Mouse (Mus musculus) spleen, embryonic (tissue): Measurements from ENCODE around the gene Cyp2t4.

Experiments
- CTCF ChIA-PET: fragments of 350-600 bp; sonication (Branson Sonifier 250); formaldehyde crosslinking; loops from one replicate; lab custom pipeline; 2022; lab: Charles Lee

The Cyp2t4 gene

GRCm38 (mm10) chr7:27160921-27161320, 7.4 kb downstream of the Cyp2t4 start:
- CTCF ChIA-PET, result interaction anchor here (0.6 to 1.4 kb wide), 2 partner anchors 17 to 347 kb away, joined by 3 read pairs; no protein-coding TSS in a partner anchor

DNA sequence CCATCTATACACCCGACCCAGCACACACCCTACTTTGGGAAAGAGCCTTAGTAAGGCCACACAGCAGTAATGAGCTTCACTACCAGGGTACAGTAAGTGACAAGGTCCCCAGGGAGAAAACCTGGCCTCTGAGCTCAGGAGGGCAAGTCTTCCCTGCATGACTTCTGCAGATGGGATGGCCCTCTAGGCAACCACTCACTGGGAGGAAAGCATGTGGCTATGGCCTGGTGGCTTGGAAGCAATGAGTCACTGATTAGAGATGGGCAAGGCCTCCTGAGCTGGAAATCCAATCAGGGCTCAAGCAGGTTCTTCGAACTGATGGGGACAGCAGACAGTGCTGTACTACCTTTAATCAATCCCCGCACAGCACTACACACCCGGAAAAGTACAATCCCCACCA, 8.2 kb downstream of the Cyp2t4 start:
- CTCF ChIA-PET, result interaction anchor here (1.4 kb wide), 1 partner anchor 16 kb away, joined by 3 read pairs; no protein-coding TSS in a partner anchor

DNA sequence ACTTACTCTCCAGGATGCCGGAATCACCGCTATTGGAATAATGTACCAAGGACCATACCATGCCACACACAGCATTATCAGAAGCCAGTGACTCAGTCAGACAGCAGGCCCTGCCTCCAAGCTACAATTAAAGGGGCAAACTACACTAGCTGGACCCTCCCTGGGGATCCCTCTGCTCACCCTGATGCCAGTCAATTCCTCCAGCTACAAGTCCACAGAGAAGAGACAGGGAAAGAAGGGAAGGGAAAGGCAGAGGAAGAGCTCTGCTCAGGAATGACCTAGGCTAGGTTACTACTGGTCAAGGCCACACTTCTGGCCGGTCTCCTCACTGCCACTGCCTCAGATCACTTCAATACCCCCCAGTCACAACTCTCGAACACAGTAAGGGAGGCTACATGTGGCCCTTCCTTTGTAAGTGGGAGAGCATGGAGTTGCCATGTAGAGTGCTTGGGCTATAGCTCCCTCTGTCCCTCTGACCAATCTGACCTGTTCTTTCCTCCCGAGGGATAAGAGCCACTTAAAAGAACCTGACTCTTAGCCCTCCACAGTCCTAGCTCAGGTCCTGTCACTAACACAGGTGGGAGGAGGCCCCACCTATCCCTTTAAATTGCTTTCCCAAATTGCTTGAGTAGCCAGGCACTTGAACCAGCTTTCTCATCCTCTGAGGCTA, 9.4 kb downstream of the Cyp2t4 start:
- CTCF ChIA-PET, result no interaction called here

GRCm38 (mm10) chr7:27163450-27163805, 9.9 kb downstream of the Cyp2t4 start:
- CTCF ChIA-PET, result no interaction called here

DNA sequence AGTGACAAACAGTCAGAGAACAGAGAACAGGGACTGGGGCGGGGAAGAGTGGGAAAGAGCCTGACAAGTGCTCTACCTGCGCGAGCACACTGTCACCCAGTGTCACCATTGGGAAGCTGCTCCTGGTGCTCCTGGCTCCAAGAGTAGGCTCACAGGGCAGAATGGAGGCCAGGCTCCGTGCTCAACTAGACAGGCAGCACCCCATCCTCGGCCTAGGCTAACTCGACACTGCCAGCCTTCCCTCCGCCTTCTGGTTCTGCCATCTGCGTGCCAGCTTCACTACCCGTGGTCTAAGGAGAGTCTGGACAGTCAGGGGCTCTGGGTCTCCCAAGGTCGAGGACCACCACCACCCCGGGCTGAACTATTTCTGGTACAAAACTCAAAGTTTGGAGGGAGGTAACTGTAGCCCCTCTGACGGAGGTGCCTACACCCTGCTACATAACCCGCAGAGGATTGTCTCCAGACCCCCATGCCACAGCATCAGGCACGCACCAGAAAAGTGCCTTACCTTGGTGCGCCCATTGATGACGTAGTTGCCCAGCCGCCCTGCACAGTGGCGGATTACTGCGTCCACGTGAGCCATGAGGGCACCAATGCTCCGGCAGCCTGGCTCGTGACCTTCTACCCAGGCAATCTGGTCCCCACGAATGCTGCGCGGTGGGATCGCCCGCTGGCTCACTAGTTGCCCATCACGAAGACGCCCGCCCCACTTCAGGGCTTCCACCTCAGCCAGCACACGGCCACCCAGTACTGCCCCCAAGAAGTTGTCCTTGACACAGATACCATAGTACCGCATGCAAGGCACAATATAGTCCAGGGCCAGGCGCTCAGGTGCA, 10.8 kb downstream of the Cyp2t4 start:
- CTCF ChIA-PET, result interaction anchor here (0.5 kb wide), 1 partner anchor 57 kb away, joined by 3 read pairs; no protein-coding TSS in a partner anchor

DNA sequence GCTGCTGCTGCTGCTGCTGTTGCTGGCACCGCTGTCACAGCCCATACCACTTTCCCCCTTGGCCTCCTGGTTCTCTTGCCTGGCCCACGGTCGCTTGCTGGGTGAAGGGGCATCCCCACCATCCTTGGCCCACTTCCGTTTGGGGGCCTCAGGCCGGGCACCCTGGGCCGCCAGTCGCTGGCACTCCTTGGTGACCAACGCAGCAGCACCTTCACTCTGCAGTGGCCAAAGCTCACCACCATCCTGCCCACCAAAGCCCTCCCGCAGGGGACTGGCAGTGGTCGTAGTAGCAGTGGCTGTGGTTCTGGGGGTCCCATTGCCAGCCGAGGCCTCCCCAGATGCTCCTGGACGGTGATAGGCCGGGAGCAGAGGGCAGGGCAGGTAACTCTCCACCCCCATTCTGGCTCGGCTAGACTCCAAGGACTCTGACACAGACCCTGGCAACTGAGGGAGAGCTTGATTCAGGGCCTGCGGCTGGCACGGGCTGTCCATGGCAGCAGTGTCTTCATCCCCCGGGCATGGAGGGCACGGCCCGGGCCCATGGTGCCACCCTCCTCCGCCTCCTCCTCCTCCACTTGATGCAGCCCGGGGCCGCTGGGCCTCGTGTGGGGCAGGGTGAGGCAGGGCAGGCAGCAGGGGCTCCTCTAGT, 11.6 kb downstream of the Cyp2t4 start:
- CTCF ChIA-PET, result no interaction called here

DNA sequence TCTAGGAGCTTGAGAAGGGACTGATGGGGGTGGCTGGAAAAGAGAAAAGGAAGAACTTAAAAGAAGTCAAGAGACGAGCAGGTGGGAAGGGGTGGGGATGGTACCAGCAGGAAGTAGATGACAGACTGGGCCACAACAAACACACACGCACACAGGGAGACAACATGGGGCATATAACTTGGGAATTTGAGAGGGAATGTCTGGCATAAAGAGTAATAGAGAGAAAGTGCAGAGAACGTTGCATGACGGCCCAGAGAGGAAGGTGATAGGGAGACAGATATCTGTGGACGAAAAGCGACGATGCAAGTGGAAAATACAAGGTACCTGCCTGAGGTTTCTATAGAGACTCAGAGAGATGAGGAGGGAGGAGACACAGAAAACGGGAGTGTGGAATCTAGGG, 12.2 kb downstream of the Cyp2t4 start:
- CTCF ChIA-PET, result no interaction called here

DNA sequence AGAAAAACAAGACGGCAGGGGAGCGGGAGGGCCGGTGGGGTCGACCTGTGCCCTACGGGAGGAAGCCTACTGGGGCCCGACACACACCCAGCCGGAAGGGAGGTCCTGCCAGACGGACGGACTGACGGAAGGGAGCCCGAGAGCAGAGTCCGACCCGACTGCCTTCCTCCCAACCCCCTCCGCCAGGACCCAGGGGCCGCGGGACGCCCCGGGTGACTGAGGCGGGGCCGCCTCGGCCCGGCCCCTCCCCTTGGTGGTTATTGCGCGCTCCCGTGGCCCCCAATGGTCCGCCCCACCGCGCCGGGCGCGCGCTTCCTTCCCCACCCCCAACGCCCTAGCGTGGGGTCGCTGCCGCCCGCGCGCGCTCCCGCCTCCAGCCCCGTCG, 12.7 kb downstream of the Cyp2t4 start:
- CTCF ChIA-PET, result no interaction called here

- CTCF ChIA-PET, result no interaction called here
Measured at GRCm38 (mm10) chr7:27166614-27167474, 13.3 kb downstream of the Cyp2t4 start, which contains the start of gene Egln2. Gene Egln2 (minus strand): TSS chr7:27166802.

- CTCF ChIA-PET, result interaction anchor here (0.9 kb wide), 1 partner anchor 15 kb away, joined by 4 read pairs; no protein-coding TSS in a partner anchor
Measured at GRCm38 (mm10) chr7:27167475-27168094, 14.1 kb downstream of the Cyp2t4 start.

DNA sequence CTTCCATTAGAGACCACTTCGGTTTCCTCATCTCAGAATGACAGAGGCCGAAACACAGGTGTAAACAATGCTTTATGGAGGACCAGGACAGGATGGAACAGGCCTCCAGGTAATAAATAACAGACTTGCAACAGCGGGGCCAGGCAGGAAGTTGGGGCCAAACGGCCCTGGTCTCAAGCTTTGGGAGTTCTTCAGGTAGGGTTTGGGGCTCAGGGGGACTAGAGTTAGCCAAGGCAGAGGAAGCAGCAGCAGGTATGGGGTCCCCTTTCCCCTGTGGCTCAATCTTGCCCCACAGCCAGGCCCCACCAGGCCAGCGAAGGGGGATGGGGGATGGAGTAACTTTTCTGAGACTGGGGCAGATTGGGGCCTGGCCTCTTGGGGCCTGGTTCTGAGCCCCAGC, 14.9 kb downstream of the Cyp2t4 start:
- CTCF ChIA-PET, result interaction anchor here (0.9 kb wide), 1 partner anchor 14 kb away, joined by 4 read pairs; no protein-coding TSS in a partner anchor

DNA sequence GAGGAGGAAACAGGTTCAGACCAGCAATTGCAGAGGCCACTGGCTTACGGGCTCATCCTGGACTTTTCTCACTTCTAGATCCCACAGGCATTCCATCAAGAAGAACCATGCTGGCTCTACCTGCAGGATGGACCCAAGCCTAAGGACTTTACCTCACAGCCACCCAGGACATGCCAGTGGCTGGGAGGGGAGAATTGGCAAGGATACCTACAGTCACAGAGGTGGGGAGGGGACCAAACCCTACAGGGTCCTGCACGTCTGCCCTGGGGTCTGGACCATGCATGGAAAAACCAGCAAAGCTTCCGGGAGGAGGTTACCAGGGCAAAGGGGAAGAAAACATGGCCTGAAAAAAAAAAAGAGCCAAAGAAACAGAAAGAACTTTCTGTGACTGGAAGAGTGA, 17.5 kb downstream of the Cyp2t4 start:
- CTCF ChIA-PET, result interaction anchor here (0.7 kb wide), 1 partner anchor 447 kb away, joined by 3 read pairs; no protein-coding TSS in a partner anchor

- CTCF ChIA-PET, result no interaction called here
Measured at GRCm38 (mm10) chr7:27174496-27174895, 21.0 kb downstream of the Cyp2t4 start.

DNA sequence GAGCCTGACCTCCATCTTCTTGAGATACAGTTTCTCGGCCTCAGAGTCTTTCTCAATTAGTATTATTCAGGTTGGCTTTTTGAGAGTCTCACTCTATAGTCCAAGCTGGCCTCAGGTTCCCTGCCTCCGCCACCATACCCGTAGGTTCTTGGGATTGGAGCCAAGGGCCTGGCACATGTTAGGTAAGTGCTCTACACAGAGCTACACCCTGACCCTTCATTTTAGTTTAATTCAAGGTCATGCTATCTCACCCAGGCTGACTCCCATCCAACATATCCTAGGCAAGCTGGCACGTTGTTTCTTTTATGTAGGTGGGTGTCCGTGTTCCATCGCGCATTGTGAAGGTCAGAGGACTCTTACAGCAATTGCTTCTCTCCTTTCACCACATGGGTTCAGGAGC, 21.4 kb downstream of the Cyp2t4 start:
- CTCF ChIA-PET, result no interaction called here

- CTCF ChIA-PET, result interaction anchor here (0.6 to 0.9 kb wide), 3 partner anchors 12 to 262 kb away, joined by 3 to 4 read pairs (median 3); no protein-coding TSS in a partner anchor
Measured at GRCm38 (mm10) chr7:27177942-27178323, 24.4 kb downstream of the Cyp2t4 start.

GRCm38 (mm10) chr7:27178324-27179216, 25.1 kb downstream of the Cyp2t4 start, which contains the start of gene Rab4b:
Gene Rab4b (minus strand): TSS chr7:27178896.
- CTCF ChIA-PET, result interaction anchor here (0.7 to 2.2 kb wide), 3 partner anchors 11 to 991 kb away, joined by 4 to 7 read pairs (median 4); partner anchors contain the start of gene Fbl

DNA sequence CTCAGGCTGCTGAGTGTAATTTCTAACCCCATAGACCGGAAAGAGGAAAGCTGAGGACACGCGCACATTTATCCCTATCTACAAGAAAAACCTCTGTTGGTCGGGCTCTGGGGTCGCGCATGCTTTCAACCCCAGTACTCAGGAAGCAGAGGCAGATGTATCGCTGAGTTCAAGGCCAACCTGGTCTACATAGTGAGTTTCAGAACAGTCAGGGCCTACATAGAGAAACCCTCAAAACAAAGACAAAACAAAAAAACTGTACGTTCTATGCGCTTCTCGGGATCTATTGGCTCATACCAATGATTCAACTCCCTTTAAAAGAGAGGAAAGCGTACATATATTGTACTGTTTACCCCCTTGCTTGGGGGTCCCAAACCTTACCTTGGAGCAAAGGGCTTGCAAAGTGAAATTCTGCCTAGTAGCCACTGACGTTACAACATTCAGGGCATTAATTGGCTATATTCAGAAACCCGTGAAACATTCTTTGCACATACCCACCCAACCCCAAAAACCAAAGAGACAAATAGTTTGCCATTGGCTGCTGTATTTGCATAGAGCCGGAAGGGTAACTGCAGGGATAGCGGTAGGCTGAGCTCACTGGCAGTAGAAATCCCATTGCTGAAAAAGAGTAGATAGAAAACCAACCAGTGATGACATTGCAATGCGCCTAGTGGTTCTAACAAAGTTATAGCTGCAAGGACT, 25.9 kb downstream of the Cyp2t4 start:
- CTCF ChIA-PET, result interaction anchor here (0.7 to 2.2 kb wide), 2 partner anchors 20 to 990 kb away, joined by 4 to 7 read pairs; partner anchors contain the start of gene Fbl

DNA sequence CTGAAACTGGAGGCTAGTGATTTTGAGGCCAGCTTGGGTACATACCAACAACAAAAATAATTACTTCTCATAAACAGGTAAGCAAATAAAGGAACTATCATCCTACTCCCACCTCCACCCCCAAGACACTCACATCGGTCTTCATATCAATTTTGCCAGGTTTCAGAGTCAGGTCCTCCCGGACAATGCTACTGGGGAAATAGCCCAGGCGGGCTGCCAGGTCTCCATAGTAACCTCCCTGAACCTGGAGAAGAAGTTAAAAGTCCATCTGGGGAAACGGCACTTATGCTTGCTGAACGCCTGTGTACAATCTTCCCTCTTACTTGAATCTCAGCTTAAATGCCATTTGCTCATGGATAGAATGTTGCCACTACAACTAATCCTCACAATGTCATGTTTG, 26.5 kb downstream of the Cyp2t4 start:
- CTCF ChIA-PET, result interaction anchor here (2.2 kb wide), 1 partner anchor 20 kb away, joined by 7 read pairs; no protein-coding TSS in a partner anchor
